Mouse (Mus musculus): ENCODE data around the gene Dnajc3. TPM values are rescaled to one million over a fixed set of nuclear protein-coding genes. Genes with fewer than 3 reads are reported as not detected.

Gene Dnajc3
- polyA plus RNA-seq, 2 experiments, result 22.8 to 42.0 TPM

- Histone ChIP-seq H3K9ac (ENCODE audit: low read depth, low read length, severe bottlenecking) (no peak overlapping the region), H3K4me1 (ENCODE audit: control insufficient read depth, insufficient read depth, low read length) (no peaks in the 10 kb centered on the region), H3K27me3 (ENCODE audit: control insufficient read depth, insufficient read depth, low read length) (no peaks in the 10 kb centered on the region), H3K27ac (replicated peaks; ENCODE audit: low read depth, low read length) (no peak overlapping the region), H3K36me3 (ENCODE audit: control insufficient read depth, insufficient read depth, low read length) (peaks cover 22% of the 10 kb centered on the region; the same call in 1 of the 2 replicates), H3K4me2 (replicated peaks; ENCODE audit: low read depth, low read length, severe bottlenecking) (no peak overlapping the region), H3K9me3 (ENCODE audit: control insufficient read depth, low read length) (no peaks in the 10 kb centered on the region), H3K4me3 (replicated peaks; ENCODE audit: low read length) (no peak overlapping the region)
- TF ChIP-seq POLR2A (IDR thresholded peaks at IDR 0.05; ENCODE audit: borderline replicate concordance, extremely low read depth, insufficient read depth, insufficient read length), result no peak
- DNase-seq (ENCODE audit: low spot score) (no peak), ATAC-seq (ENCODE audit: low FRiP score, low read depth) (no peak)
- WGBS, result 91% methylated on average over 9 of the region's 9 CpGs
Observed at GRCm38 (mm10) chr14:118951912-118952583, 14.3 kb downstream of the Dnajc3 start.

- H3K4me1 ChIP-seq (ENCODE audit: control insufficient read depth, insufficient read depth, low read length), result no peaks in the 10 kb centered on the region
- no peak overlapping the region for H3K4me2 ChIP-seq (replicated peaks; ENCODE audit: low read depth, low read length, severe bottlenecking)
- whole genome bisulfite sequencing, result 94% methylated on average over 3 of the region's 3 CpGs
- no peak overlapping the region for H3K4me3 ChIP-seq (replicated peaks; ENCODE audit: low read length)
- H3K9me3 ChIP-seq (ENCODE audit: control insufficient read depth, low read length), result no peaks in the 10 kb centered on the region
- peaks cover 61% of the 10 kb centered on the region for H3K36me3 ChIP-seq (ENCODE audit: control insufficient read depth, insufficient read depth, low read length)
- no peak overlapping the region for H3K9ac ChIP-seq (ENCODE audit: low read depth, low read length, severe bottlenecking)
- H3K27ac ChIP-seq (replicated peaks; ENCODE audit: low read depth, low read length), result no peak overlapping the region
- TF ChIP-seq POLR2A (IDR thresholded peaks at IDR 0.05; ENCODE audit: borderline replicate concordance, extremely low read depth, insufficient read depth, insufficient read length), result no peak
- no peak for DNase-seq (ENCODE audit: low spot score)
- no peaks in the 10 kb centered on the region for H3K27me3 ChIP-seq (ENCODE audit: control insufficient read depth, insufficient read depth, low read length)
- no peak for ATAC-seq (ENCODE audit: low FRiP score, low read depth)
Observed at GRCm38 (mm10) chr14:118958010-118958409, 20.2 kb downstream of the Dnajc3 start.

DNA sequence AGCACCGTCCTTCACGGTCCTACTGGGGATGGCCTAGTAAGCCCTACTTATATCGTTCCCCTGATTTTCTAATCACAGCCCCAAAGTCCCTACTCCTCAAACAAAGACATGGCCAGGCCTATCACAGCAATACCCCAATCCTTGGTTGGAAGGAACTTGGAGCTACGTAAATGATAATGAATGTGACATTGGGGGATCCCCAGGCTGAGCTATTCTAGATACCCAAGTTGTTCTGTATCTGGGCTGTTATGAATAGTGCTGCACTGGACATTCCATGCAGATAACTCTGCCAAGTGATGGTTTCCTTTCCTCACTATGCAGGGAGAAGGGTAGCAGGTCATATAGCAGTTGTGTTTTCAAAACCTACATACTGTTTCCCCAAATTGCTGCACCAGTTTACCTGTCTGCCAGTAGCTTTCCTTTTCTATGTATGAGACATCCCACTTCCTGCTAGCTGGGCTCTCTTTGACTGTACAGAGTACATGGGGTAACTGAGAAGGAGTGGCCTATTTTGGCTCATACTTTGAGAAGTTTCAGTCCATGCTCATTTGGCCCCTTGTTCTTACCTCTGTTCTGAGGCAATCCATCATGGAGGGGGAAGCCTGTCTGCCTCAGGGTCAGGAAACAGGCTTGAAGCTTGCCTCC, 27.7 kb downstream of the Dnajc3 start:
- Histone ChIP-seq H3K36me3 (ENCODE audit: control insufficient read depth, insufficient read depth, low read length) (peaks cover 29% of the 10 kb centered on the region), H3K4me1 (ENCODE audit: control insufficient read depth, insufficient read depth, low read length) (no peaks in the 10 kb centered on the region), H3K4me2 (replicated peaks; ENCODE audit: low read depth, low read length, severe bottlenecking) (no peak overlapping the region), H3K9ac (ENCODE audit: low read depth, low read length, severe bottlenecking) (no peak overlapping the region), H3K9me3 (ENCODE audit: control insufficient read depth, low read length) (no peaks in the 10 kb centered on the region), H3K27me3 (ENCODE audit: control insufficient read depth, insufficient read depth, low read length) (no peaks in the 10 kb centered on the region), H3K27ac (replicated peaks; ENCODE audit: low read depth, low read length) (no peak overlapping the region), H3K4me3 (replicated peaks; ENCODE audit: low read length) (no peak overlapping the region)
- WGBS, result 91% methylated on average over 4 of the region's 4 CpGs
- DNase-seq (ENCODE audit: low spot score) (no peak), ATAC-seq (ENCODE audit: low FRiP score, low read depth) (no peak)
- TF ChIP-seq POLR2A (IDR thresholded peaks at IDR 0.05; ENCODE audit: borderline replicate concordance, extremely low read depth, insufficient read depth, insufficient read length), result no peak

- no peaks in the 10 kb centered on the region for H3K9me3 ChIP-seq (ENCODE audit: control insufficient read depth, low read length)
- no peak overlapping the region for H3K4me2 ChIP-seq (replicated peaks; ENCODE audit: low read depth, low read length, severe bottlenecking)
- H3K4me1 ChIP-seq (ENCODE audit: control insufficient read depth, insufficient read depth, low read length), result no peaks in the 10 kb centered on the region
- ATAC-seq (ENCODE audit: low FRiP score, low read depth) (no peak), DNase-seq (ENCODE audit: low spot score) (no peak)
- no peak overlapping the region for H3K9ac ChIP-seq (ENCODE audit: low read depth, low read length, severe bottlenecking)
- no peaks in the 10 kb centered on the region for H3K27me3 ChIP-seq (ENCODE audit: control insufficient read depth, insufficient read depth, low read length)
- no peak for TF ChIP-seq POLR2A (IDR thresholded peaks at IDR 0.05; ENCODE audit: borderline replicate concordance, extremely low read depth, insufficient read depth, insufficient read length)
- 94% methylated on average over 7 of the region's 7 CpGs for WGBS
- H3K36me3 ChIP-seq (ENCODE audit: control insufficient read depth, insufficient read depth, low read length), result peaks cover 38% of the 10 kb centered on the region
- no peak overlapping the region for H3K27ac ChIP-seq (replicated peaks; ENCODE audit: low read depth, low read length)
- no peak overlapping the region for H3K4me3 ChIP-seq (replicated peaks; ENCODE audit: low read length)
Observed at GRCm38 (mm10) chr14:118967646-118968045, 29.9 kb downstream of the Dnajc3 start.

- H3K9ac ChIP-seq (ENCODE audit: low read depth, low read length, severe bottlenecking), result no peak overlapping the region
- no peak overlapping the region for H3K4me2 ChIP-seq (replicated peaks; ENCODE audit: low read depth, low read length, severe bottlenecking)
- TF ChIP-seq POLR2A (IDR thresholded peaks at IDR 0.05; ENCODE audit: borderline replicate concordance, extremely low read depth, insufficient read depth, insufficient read length), result no peak
- whole genome bisulfite sequencing, result 93% methylated on average over 6 of the region's 6 CpGs
- H3K27ac ChIP-seq (replicated peaks; ENCODE audit: low read depth, low read length), result no peak overlapping the region
- no peaks in the 10 kb centered on the region for H3K4me1 ChIP-seq (ENCODE audit: control insufficient read depth, insufficient read depth, low read length)
- H3K9me3 ChIP-seq (ENCODE audit: control insufficient read depth, low read length), result no peaks in the 10 kb centered on the region
- ATAC-seq (ENCODE audit: low FRiP score, low read depth) (no peak), DNase-seq (ENCODE audit: low spot score) (no peak)
- H3K4me3 ChIP-seq (replicated peaks; ENCODE audit: low read length), result no peak overlapping the region
- peaks cover 72% of the 10 kb centered on the region for H3K36me3 ChIP-seq (ENCODE audit: control insufficient read depth, insufficient read depth, low read length)
- no peaks in the 10 kb centered on the region for H3K27me3 ChIP-seq (ENCODE audit: control insufficient read depth, insufficient read depth, low read length)
Observed at GRCm38 (mm10) chr14:118972268-118972667, 34.5 kb downstream of the Dnajc3 start.

Measured in limb, embryonic 14.5 days (tissue).